Mouse (Mus musculus) WW6 (cell line): ENCODE results near the gene Top2a.

Source experiments
- DNase-seq: peaks from one replicate; pipeline ENCODE4 v3.0.0-alpha.2; 2013; ENCODE audit warnings: low read depth, low spot score

The Top2a gene

GRCm38 (mm10) chr11:98983551-98983950, 40.4 kb downstream of the Top2a start:
- no peak for DNase-seq

- DNase-seq = no peak
Measured at GRCm38 (mm10) chr11:98982773-98983133, 41.2 kb downstream of the Top2a start, which contains the start of gene Gjd3. TSS of gene Gjd3 (minus strand) at chr11:98983016.

GRCm38 (mm10) chr11:98981997-98982772, 41.8 kb downstream of the Top2a start:
- no peak for DNase-seq

GRCm38 (mm10) chr11:98981289-98981996, 42.5 kb downstream of the Top2a start:
- DNase-seq = no peak

GRCm38 (mm10) chr11:98979356-98979755, 44.6 kb downstream of the Top2a start:
- DNase-seq = no peak

GRCm38 (mm10) chr11:98978526-98979148, 45.4 kb downstream of the Top2a start:
- no peak for DNase-seq

GRCm38 (mm10) chr11:98974871-98975719, 48.9 kb downstream of the Top2a start:
- DNase-seq = no peak

GRCm38 (mm10) chr11:98974213-98974612, 49.8 kb downstream of the Top2a start:
- no peak for DNase-seq

GRCm38 (mm10) chr11:98973584-98973983, 50.4 kb downstream of the Top2a start:
- no peak for DNase-seq

- no peak for DNase-seq
Measured at GRCm38 (mm10) chr11:98972801-98973360, 51.1 kb downstream of the Top2a start.

- DNase-seq = no peak
Measured at GRCm38 (mm10) chr11:98972215-98972614, 51.8 kb downstream of the Top2a start.

- no peak for DNase-seq
Measured at GRCm38 (mm10) chr11:98971316-98972031, 52.5 kb downstream of the Top2a start.

GRCm38 (mm10) chr11:98970191-98970925, 53.6 kb downstream of the Top2a start:
- DNase-seq = no peak

- no peak for DNase-seq
Measured at GRCm38 (mm10) chr11:98969496-98969927, 54.5 kb downstream of the Top2a start.

GRCm38 (mm10) chr11:98968716-98969495, 55.1 kb downstream of the Top2a start:
- DNase-seq = no peak

GRCm38 (mm10) chr11:98968079-98968478, 55.9 kb downstream of the Top2a start:
- DNase-seq = no peak

- DNase-seq = no peak
Measured at GRCm38 (mm10) chr11:98966499-98967141, 57.4 kb downstream of the Top2a start.

- no peak for DNase-seq
Measured at GRCm38 (mm10) chr11:98965416-98966077, 58.4 kb downstream of the Top2a start.
